Mouse (Mus musculus) liver, adult 2 months (tissue): Measurements from ENCODE around the gene Mgea5. TPM values are rescaled to one million over a fixed set of nuclear protein-coding genes. Genes with fewer than 3 reads are reported as not detected.

Source experiments
- DNase-seq: peaks from one replicate; pipeline ENCODE4 v3.0.0-alpha.2; 2011; ENCODE audit warnings: low read depth, low spot score; ENCODE audit errors: extremely low read depth
- H3K27ac ChIP-seq: fragments of 200-500 bp; replicated peaks from 2 replicates; pipeline ENCODE4 v1.5.1; 2012; ENCODE audit warnings: low read depth, mild to moderate bottlenecking, control low read depth, inconsistent platforms, low read length; ENCODE audit not compliant: insufficient read depth
- H3K27me3 ChIP-seq: fragments of 200-500 bp; 2 replicates; pipeline ENCODE4 v1.6.1; 2012; ENCODE audit warnings: mild to moderate bottlenecking, moderate library complexity, low read length, inconsistent platforms; ENCODE audit not compliant: control insufficient read depth, insufficient read depth
- H3K36me3 ChIP-seq: fragments of 200-500 bp; 2 replicates; pipeline ENCODE4 v1.6.1; 2012; ENCODE audit warnings: low read length, inconsistent platforms; ENCODE audit not compliant: control insufficient read depth, insufficient read depth
- H3K4me1 ChIP-seq: fragments of 200-500 bp; 2 replicates; pipeline ENCODE4 v1.6.1; 2011; ENCODE audit warnings: low read length; ENCODE audit not compliant: control insufficient read depth, insufficient read depth
- H3K4me3 ChIP-seq: fragments of 200-500 bp; 2 replicates; pipeline ENCODE4 v1.5.1; 2011; ENCODE audit warnings: low read depth, mild to moderate bottlenecking, control low read depth, low read length, moderate library complexity; ENCODE audit not compliant: insufficient read depth
- H3K79me2 ChIP-seq: fragments of 200-500 bp; 2 replicates; pipeline ENCODE4 v1.6.1; 2012; ENCODE audit warnings: inconsistent platforms, mild to moderate bottlenecking, low read length, moderate library complexity; ENCODE audit not compliant: control insufficient read depth, insufficient read depth
- H3K9ac ChIP-seq: fragments of 200-500 bp; 2 replicates; pipeline ENCODE4 v1.6.1; 2012; ENCODE audit warnings: low read depth, mild to moderate bottlenecking, control low read depth, inconsistent platforms, low read length
- CTCF ChIP-seq: fragments of 200-500 bp; IDR thresholded peaks from 2 replicates; pipeline ENCODE4 v1.5.1; 2011; ENCODE audit warnings: low read depth, low read length, control low read depth
- POLR2A ChIP-seq: fragments of 200-500 bp; IDR thresholded peaks from 2 replicates; pipeline ENCODE4 v1.6.1; 2011; ENCODE audit warnings: low read length, control low read depth; ENCODE audit not compliant: insufficient read depth; ENCODE audit errors: extremely low read depth
- WGBS: fragments of 180-500 bp; shearing (Covaris S2); methylation state at CpG from one replicate; pipeline ENCODE4 v1.1.7; 2018; 5-methylcytosine and 5-hydroxymethylcytosine counted together
- polyA plus RNA-seq: library from polyadenylated mRNA; depleted of rRNA; stranded (reverse); fragments of >200 nt; gene quantifications from 2 replicates; pipeline ENCODE4 v1.2.3, GENCODE M21; 2012
- total RNA-seq: library from RNA; depleted of rRNA; stranded (reverse); fragments of >200 nt; gene quantifications from 2 replicates; pipeline ENCODE4 v1.2.3, GENCODE M21; 2014

The Mgea5 gene
- total and polyA plus RNA-seq, 2 experiments: 11.1 to 44.3 TPM

GRCm38 (mm10) chr19:45743619-45744018 is 40.0 kb downstream of the Mgea5 start:
- peaks cover 23% of the 10 kb centered on the region for H3K27me3 ChIP-seq
- H3K4me1 ChIP-seq: peaks cover 14% of the 10 kb centered on the region
- H3K27ac ChIP-seq: no peak overlapping the region
- no peak for DNase-seq
- WGBS: 57% methylated on average over 7 of the region's 7 CpGs
- H3K4me3 ChIP-seq: no peak overlapping the region
- H3K79me2 ChIP-seq: no peaks in the 10 kb centered on the region
- no peaks in the 10 kb centered on the region for H3K36me3 ChIP-seq
- no peak overlapping the region for H3K9ac ChIP-seq
- TF ChIP-seq CTCF: no peak
- TF ChIP-seq POLR2A: no peak

GRCm38 (mm10) chr19:45742984-45743575 is 40.6 kb downstream of the Mgea5 start:
- Histone ChIP-seq H3K27me3 (peaks cover 24% of the 10 kb centered on the region), H3K4me3 (no peak overlapping the region), H3K79me2 (no peaks in the 10 kb centered on the region), H3K4me1 (0 out of 2 replicates have a peak, but pooled peaks cover 8% of the 10 kb centered on the region), H3K27ac (no peak overlapping the region), H3K36me3 (no peaks in the 10 kb centered on the region), H3K9ac (no peak overlapping the region)
- 12% methylated on average over 25 of the region's 44 CpGs for WGBS
- no peak for TF ChIP-seq POLR2A
- no peak for TF ChIP-seq CTCF
- DNase-seq: no peak

GRCm38 (mm10) chr19:45742218-45742983 is 41.2 kb downstream of the Mgea5 start, which contains the start of gene Fgf8:
Fgf8 (minus strand) TSS chr19:45742915.
- no peak within 1 kb of the TSS for H3K9ac ChIP-seq
- TF ChIP-seq CTCF: no peak
- TF ChIP-seq POLR2A: no peak
- no peak within 1 kb of the TSS for H3K27ac ChIP-seq
- DNase-seq: no peak
- no peak within 1 kb of the TSS for H3K4me3 ChIP-seq
- H3K36me3 ChIP-seq: no peaks in the 10 kb centered on the region
- WGBS: 4% methylated on average over 51 of the region's 68 CpGs
- peaks cover 26% of the 10 kb centered on the region for H3K27me3 ChIP-seq
- no peaks in the 10 kb centered on the region for H3K79me2 ChIP-seq
- H3K4me1 ChIP-seq: 0 out of 2 replicates have a peak, but pooled peaks cover 7% of the 10 kb centered on the region

- WGBS: 8% methylated on average over 45 of the region's 45 CpGs
- H3K27me3 ChIP-seq: peaks cover 31% of the 10 kb centered on the region
- no peak overlapping the region for H3K9ac ChIP-seq
Measured at GRCm38 (mm10) chr19:45741431-45742217, 42.0 kb downstream of the Mgea5 start.

GRCm38 (mm10) chr19:45740817-45741216 is 42.8 kb downstream of the Mgea5 start:
- H3K4me1 ChIP-seq: peaks cover under 1% of the 10 kb centered on the region; the same call in 1 of the 2 replicates
- H3K27ac ChIP-seq: no peak overlapping the region
- TF ChIP-seq CTCF (no peak), POLR2A (no peak)
- no peak overlapping the region for H3K9ac ChIP-seq
- 19% methylated on average over 7 of the region's 7 CpGs for WGBS
- H3K27me3 ChIP-seq: peaks cover 31% of the 10 kb centered on the region
- no peak for DNase-seq
- H3K4me3 ChIP-seq: no peak overlapping the region
- no peaks in the 10 kb centered on the region for H3K36me3 ChIP-seq
- no peaks in the 10 kb centered on the region for H3K79me2 ChIP-seq

More at GRCm38 (mm10) chr19:45741431-45742217, 42.0 kb downstream of the Mgea5 start:
- no peak for TF ChIP-seq POLR2A
- no peak for TF ChIP-seq CTCF
- DNase-seq: no peak
- no peaks in the 10 kb centered on the region for H3K36me3 ChIP-seq
- H3K4me1 ChIP-seq: peaks cover 4% of the 10 kb centered on the region; the same call in 1 of the 2 replicates
- H3K79me2 ChIP-seq: no peaks in the 10 kb centered on the region
- H3K4me3 ChIP-seq: no peak overlapping the region
- no peak overlapping the region for H3K27ac ChIP-seq
